ENCODE assay signal across 9 mouse cellular contexts in the genomic region with DNA sequence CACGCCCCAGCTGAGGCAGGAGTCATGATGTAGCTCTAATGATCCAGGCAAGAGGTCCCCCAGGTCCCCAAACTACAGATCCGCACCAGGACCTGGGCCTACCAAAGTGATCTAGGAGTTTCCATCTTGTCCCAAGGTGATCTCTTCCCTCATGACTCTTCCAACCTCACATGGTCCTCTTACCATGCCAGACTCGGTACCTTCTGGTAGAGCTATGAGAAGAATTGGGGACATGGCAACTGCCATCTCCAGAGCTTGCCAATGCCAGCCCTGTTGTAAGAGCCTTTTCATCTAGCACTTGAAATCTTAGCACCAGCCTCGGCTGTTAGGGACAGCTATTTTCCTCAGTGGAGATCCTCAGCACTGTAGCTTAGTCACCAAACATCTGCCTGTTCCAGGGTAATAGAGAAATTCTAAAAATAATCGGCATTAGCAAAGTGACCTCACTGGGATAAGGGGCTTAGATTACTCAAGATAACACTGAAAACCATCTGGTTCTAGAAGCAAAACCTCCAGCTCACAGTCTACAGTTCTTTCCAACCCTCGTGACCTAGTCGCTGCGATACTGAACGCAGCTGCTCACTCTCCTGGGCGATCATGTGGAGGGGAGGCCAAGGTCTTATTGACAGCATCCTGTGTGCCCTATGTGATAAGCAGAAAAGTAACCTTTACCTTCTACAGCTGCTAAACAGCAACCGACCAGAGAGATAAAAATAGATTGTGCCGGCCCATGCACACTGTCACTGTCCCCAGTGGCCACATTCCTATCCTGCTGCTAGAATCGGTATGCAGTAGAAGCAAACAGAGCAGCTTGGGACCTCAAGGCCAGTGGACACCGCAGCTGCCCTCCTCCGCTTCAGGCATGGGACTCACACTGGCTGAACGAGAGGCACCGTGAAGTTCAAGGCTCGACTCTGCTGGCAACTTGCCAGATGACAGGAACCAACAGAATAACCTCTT.
DNase-seq lines count a peak whose midpoint lies in the region; ATAC-seq and TF ChIP-seq lines count a peak whose summit lies in the region.
"Had no signal": no experiment of that assay in that cellular context is flagged by ENCODE, and none has a peak within 500 bp of the region (broad histone marks: within the 10 kb centered on the region; RNA-seq: fewer than 3 reads in every experiment).

No protein-coding gene starts in this region.

- H3K9me3 ChIP-seq in forebrain, postnatal 0 days (ENCODE audit: low read length) = no peaks in the 10 kb centered on the region
- no peaks in the 10 kb centered on the region for H3K9me3 ChIP-seq in forebrain, embryonic 15.5 days
- no peaks in the 10 kb centered on the region for H3K9me3 ChIP-seq in heart, embryonic 12.5 days (replicated peaks)
- no peaks in the 10 kb centered on the region for H3K9me3 ChIP-seq in liver, embryonic 14.5 days (ENCODE audit: control insufficient read depth, low read length)

- DNase-seq in forebrain, postnatal 0 days = no peak
- DNase-seq in adrenal gland, adult (ENCODE audit: inconsistent age in 2 of 2, low spot score in 1 of 2) = peak; percentile 79 to 90
- peak; percentile 24 to 41 (median 31) for DNase-seq in liver, embryonic 14.5 days (ENCODE audit: low read depth in 3 of 3, low spot score in 3 of 3)
- DNase-seq in thymus, adult 18-20 months = no peak
- no peak for DNase-seq in cerebellum, adult 11-12 months
- no peak for DNase-seq in urinary bladder, postnatal 10 days (ENCODE audit: low spot score)
- DNase-seq: cerebellum, adult 9-11 months had no signal

- H3K36me3 ChIP-seq in forebrain, postnatal 0 days (ENCODE audit: insufficient read depth) = peaks cover 29% of the 10 kb centered on the region
- peaks cover 8% of the 10 kb centered on the region for H3K36me3 ChIP-seq in forebrain, embryonic 15.5 days
- H3K36me3 ChIP-seq in heart, embryonic 12.5 days = peaks cover 16% of the 10 kb centered on the region
- no peaks in the 10 kb centered on the region; the same call in 1 of the 2 replicates for H3K36me3 ChIP-seq in liver, embryonic 14.5 days (replicated peaks; ENCODE audit: control insufficient read depth, insufficient read depth, low read depth)

- H3K4me2 ChIP-seq in forebrain, postnatal 0 days (ENCODE audit: low read depth) = no peak overlapping the region
- H3K4me2 ChIP-seq in forebrain, embryonic 15.5 days (replicated peaks) = no peak overlapping the region
- peak overlapping the region; percentile 7; the same call in 1 of the 2 replicates for H3K4me2 ChIP-seq in heart, embryonic 12.5 days
- no peak overlapping the region for H3K4me2 ChIP-seq in liver, embryonic 14.5 days (ENCODE audit: low read depth)

- no peak for TF ChIP-seq EP300 in liver, embryonic 14.5 days (IDR thresholded peaks at IDR 0.05; ENCODE audit: low read depth)

- H3K27ac ChIP-seq in forebrain, postnatal 0 days (ENCODE audit: low read depth, low read length) = no peak overlapping the region
- no peak overlapping the region for H3K27ac ChIP-seq in forebrain, embryonic 15.5 days (replicated peaks)
- peak overlapping the region; percentile 77 for H3K27ac ChIP-seq in heart, embryonic 12.5 days (ENCODE audit: poor library complexity, severe bottlenecking)
- H3K27ac ChIP-seq in liver, embryonic 14.5 days = no peak overlapping the region

- H3K4me1 ChIP-seq in forebrain, postnatal 0 days (ENCODE audit: insufficient read depth) = no peaks in the 10 kb centered on the region
- H3K4me1 ChIP-seq in forebrain, embryonic 15.5 days = peaks cover 30% of the 10 kb centered on the region
- peaks cover 65% of the 10 kb centered on the region for H3K4me1 ChIP-seq in heart, embryonic 12.5 days (replicated peaks)
- peaks cover 0 to 7% of the 10 kb centered on the region in 2 experiments; a peak in 1 of 4 replicates for H3K4me1 ChIP-seq in liver, embryonic 14.5 days (replicated peaks; ENCODE audit: control insufficient read depth in 2 of 2, insufficient read depth in 2 of 2, low read length in 1 of 2)

- peak; percentile 22 for TF ChIP-seq CTCF in forebrain, postnatal 0 days (IDR thresholded peaks at IDR 0.05; ENCODE audit: low read depth)
- TF ChIP-seq CTCF in liver, embryonic 14.5 days (IDR thresholded peaks at IDR 0.05; ENCODE audit: low read depth) = peak; percentile 38

- no peak for ATAC-seq in forebrain, postnatal 0 days
- ATAC-seq in forebrain, embryonic 15.5 days (replicated peaks) = no peak
- ATAC-seq in heart, embryonic 12.5 days (ENCODE audit: insufficient number of reproducible peaks, low FRiP score) = peak; percentile 76
- peak; percentile 75 for ATAC-seq in liver, embryonic 14.5 days (ENCODE audit: insufficient read depth)

- no peak overlapping the region for H3K4me3 ChIP-seq in forebrain, postnatal 0 days (ENCODE audit: low read depth, low read length)
- no peak overlapping the region for H3K4me3 ChIP-seq in forebrain, embryonic 15.5 days
- H3K4me3 ChIP-seq in heart, embryonic 12.5 days = no peak overlapping the region
- no peak overlapping the region for H3K4me3 ChIP-seq in liver, embryonic 14.5 days (ENCODE audit: insufficient read depth in 1 of 2, low read depth in 2 of 2, low read length in 2 of 2)

- 75% methylated on average over 18 of the region's 18 CpGs for WGBS in forebrain, postnatal 0 days
- 82% methylated on average over 18 of the region's 18 CpGs for WGBS in forebrain, embryonic 15.5 days
- 24% methylated on average over 18 of the region's 18 CpGs for WGBS in heart, embryonic 12.5 days
- 46% methylated on average over 18 of the region's 18 CpGs for WGBS in liver, embryonic 14.5 days (ENCODE audit: insufficient replicate concordance)

- H3K27me3 ChIP-seq in forebrain, postnatal 0 days (ENCODE audit: insufficient read depth, low read length) = no peaks in the 10 kb centered on the region
- no peaks in the 10 kb centered on the region for H3K27me3 ChIP-seq in forebrain, embryonic 15.5 days
- H3K27me3 ChIP-seq in heart, embryonic 12.5 days (replicated peaks) = no peaks in the 10 kb centered on the region
- H3K27me3 ChIP-seq in liver, embryonic 14.5 days (ENCODE audit: control insufficient read depth, insufficient read depth, low read length) = no peaks in the 10 kb centered on the region

- no peak overlapping the region for H3K9ac ChIP-seq in forebrain, postnatal 0 days
- no peak overlapping the region for H3K9ac ChIP-seq in forebrain, embryonic 15.5 days (replicated peaks)
- no peak overlapping the region for H3K9ac ChIP-seq in heart, embryonic 12.5 days
- H3K9ac ChIP-seq in liver, embryonic 14.5 days (replicated peaks) = no peak overlapping the region

Comparison
In these comparisons a context has a peak if more than half of its experiments do, and no peak if none do; other contexts are left out.
1. ATAC-seq: peak in heart, embryonic 12.5 days (single experiment) and liver, embryonic 14.5 days (single experiment); none in forebrain, postnatal 0 days (single experiment) and forebrain, embryonic 15.5 days (single experiment).
2. DNase-seq: peak in adrenal gland, adult (2 of 2) and liver, embryonic 14.5 days (3 of 3); none in forebrain, postnatal 0 days (single experiment), thymus, adult 18-20 months (0 of 2), cerebellum, adult 11-12 months (single experiment) and urinary bladder, postnatal 10 days (single experiment).